Mouse (Mus musculus) erythroblast, embryonic 14.5 days (primary cell): Measurements from ENCODE around the gene Rnf44. TPM values are rescaled to one million over a fixed set of nuclear protein-coding genes. Genes with fewer than 3 reads are reported as not detected.
A peak's percentile ranks its signal among the peaks of the same experiment; 100 is the strongest.

Experiments
- H3K27me3 ChIP-seq: 2 replicates; pipeline ENCODE4 v1.6.1; 2012; ENCODE audit warnings: inconsistent platforms; ENCODE audit not compliant: control insufficient read depth
- H3K36me3 ChIP-seq: 2 replicates; pipeline ENCODE4 v1.6.1; 2012; ENCODE audit warnings: mild to moderate bottlenecking, inconsistent platforms; ENCODE audit not compliant: control insufficient read depth
- H3K4me1 ChIP-seq: 2 replicates; pipeline ENCODE4 v1.6.1; 2012; ENCODE audit warnings: inconsistent platforms; ENCODE audit not compliant: control insufficient read depth
- H3K4me3 ChIP-seq: replicated peaks from 2 replicates; pipeline ENCODE3; 2012; ENCODE audit warnings: moderate library complexity, mild to moderate bottlenecking, inconsistent platforms
- H3K9me3 ChIP-seq: 2 replicates; pipeline ENCODE4 v1.6.1; 2012; ENCODE audit warnings: low read length, inconsistent platforms, mixed read lengths; ENCODE audit not compliant: control insufficient read depth
- GATA1 ChIP-seq: IDR thresholded peaks from 2 replicates; pipeline ENCODE4 v1.6.1; 2012; ENCODE audit warnings: low read length, inconsistent platforms, mixed read lengths
- TAL1 ChIP-seq: IDR thresholded peaks from 3 replicates; pipeline ENCODE4 v1.6.1; 2012; ENCODE audit warnings: low read length, inconsistent platforms, mixed read lengths
- polyA plus RNA-seq: library from polyadenylated mRNA; stranded (reverse); fragments of >175 nt; gene quantifications from 2 replicates; pipeline ENCODE4 v1.2.3, GENCODE M21; 2012

Rnf44 gene
- polyA plus RNA-seq, 1 experiment: 23.6 TPM

GRCm38 (mm10) chr13:54690151-54690740 is 3.5 kb downstream of the Rnf44 start:
- Histone ChIP-seq H3K9me3 (no peaks in the 10 kb centered on the region), H3K4me3 (peak overlapping the region; percentile 16), H3K36me3 (peaks cover 34% of the 10 kb centered on the region), H3K4me1 (peaks cover 86% of the 10 kb centered on the region), H3K27me3 (no peaks in the 10 kb centered on the region)
- no peak for TF ChIP-seq GATA1
- no peak for TF ChIP-seq TAL1

DNA sequence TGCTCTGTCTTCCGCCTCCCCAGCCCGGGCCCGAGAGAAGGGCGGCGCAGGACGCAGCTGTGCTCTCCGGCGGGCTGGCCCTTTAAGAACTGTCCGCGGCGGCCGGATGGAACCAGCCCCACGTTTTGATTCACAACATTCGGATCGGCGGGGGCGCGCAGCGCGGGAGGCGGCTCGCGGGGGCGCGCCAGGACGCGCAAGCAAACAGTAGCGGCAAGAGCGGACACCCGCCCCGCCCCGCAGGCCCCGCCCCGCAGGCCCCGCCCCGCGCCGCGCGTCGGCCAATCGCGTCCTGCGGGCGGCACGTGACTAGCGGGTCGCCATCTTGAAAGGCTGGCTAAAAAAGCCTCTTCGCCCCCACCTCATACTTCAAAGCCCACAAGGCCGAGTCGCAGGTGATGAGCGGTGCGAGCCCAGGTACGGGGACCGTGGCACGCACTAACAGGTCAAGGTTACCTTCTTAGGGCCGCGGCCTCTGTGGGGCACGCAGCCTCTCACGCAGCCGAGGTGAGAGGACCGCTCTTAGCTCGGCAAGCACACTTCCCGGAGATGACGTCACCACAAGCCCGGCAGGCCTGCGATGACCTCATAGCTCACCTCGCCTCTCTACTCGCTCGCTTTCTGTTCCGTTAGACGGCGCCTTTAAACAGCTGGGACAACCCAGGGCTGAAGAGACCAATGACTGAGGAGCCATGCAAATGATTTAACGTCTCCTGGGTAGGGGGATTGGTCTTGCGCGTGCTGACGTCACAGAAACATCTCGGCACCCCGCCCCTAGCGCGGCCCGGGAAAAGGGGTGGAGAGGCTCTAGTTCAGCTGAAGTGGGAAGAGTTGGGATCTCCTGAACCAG is 5.9 kb downstream of the Rnf44 start:
- Histone ChIP-seq H3K27me3 (no peaks in the 10 kb centered on the region), H3K36me3 (peaks cover 59% of the 10 kb centered on the region), H3K9me3 (no peaks in the 10 kb centered on the region), H3K4me3 (peak overlapping the region; percentile 92), H3K4me1 (peaks cover 95% of the 10 kb centered on the region)
- TF ChIP-seq GATA1: no peak
- no peak for TF ChIP-seq TAL1

- Histone ChIP-seq H3K9me3 (no peaks in the 10 kb centered on the region), H3K4me1 (peaks cover 95% of the 10 kb centered on the region), H3K27me3 (no peaks in the 10 kb centered on the region), H3K4me3 (peak overlapping the region; percentile 92), H3K36me3 (peaks cover 60% of the 10 kb centered on the region)
- no peak for TF ChIP-seq TAL1
- TF ChIP-seq GATA1: no peak
Measured at GRCm38 (mm10) chr13:54687096-54687495, 6.6 kb downstream of the Rnf44 start.

DNA sequence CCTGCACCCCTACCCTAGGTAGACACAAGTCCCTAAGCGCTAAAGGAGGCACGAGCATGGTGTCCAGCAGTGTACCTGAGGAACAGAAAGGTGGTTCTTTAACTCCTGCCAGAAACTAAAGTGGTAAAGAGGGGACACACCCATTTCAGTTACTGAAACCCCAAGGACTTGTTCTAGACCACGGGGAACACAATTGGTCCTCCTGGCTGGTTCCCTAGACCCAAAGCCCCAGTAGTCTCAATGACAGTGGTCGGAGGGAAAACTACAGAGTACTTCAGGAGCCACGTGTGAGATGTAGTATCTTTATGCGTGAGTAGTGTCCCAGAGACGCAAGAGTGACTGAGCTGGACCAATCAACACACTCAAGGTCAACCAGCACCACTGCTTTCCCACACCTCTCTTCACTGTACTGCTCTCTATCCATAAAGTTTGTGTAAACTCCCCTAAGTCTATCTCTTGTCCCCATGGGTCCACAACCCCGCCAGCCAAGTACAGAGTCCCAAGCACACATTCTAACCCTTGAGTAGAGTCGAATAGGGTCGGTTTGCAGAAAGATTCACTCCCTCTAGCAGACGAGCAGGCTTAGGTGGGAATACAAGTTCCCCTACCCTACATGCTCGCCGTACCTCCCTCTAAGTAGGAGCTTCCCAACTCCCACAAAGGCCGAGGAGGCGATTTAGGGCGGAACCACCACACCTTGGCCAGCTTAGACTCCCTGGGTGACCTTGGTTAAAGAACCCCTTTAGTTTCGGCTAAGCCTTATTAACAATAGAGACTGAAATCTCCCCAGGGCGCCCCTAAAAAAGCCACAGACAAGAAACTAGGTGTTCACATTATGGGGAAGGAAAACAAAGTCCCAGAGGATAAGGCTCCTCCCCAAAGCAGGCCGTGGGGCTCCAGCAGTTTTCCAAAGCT is 7.3 kb downstream of the Rnf44 start:
- H3K36me3 ChIP-seq: peaks cover 61% of the 10 kb centered on the region
- TF ChIP-seq TAL1: no peak
- no peak for TF ChIP-seq GATA1

GRCm38 (mm10) chr13:54685174-54685573 is 8.5 kb downstream of the Rnf44 start:
- H3K9me3 ChIP-seq: no peaks in the 10 kb centered on the region
- TF ChIP-seq GATA1 (no peak), TAL1 (no peak)
- H3K4me1 ChIP-seq: peaks cover 95% of the 10 kb centered on the region
- peak overlapping the region; percentile 92 for H3K4me3 ChIP-seq
- peaks cover 61% of the 10 kb centered on the region for H3K36me3 ChIP-seq
- no peaks in the 10 kb centered on the region for H3K27me3 ChIP-seq

More for the DNA sequence above, 7.3 kb downstream of the Rnf44 start:
- H3K9me3 ChIP-seq: no peaks in the 10 kb centered on the region
- H3K4me3 ChIP-seq: peak overlapping the region; percentile 92
- peaks cover 95% of the 10 kb centered on the region for H3K4me1 ChIP-seq
- H3K27me3 ChIP-seq: no peaks in the 10 kb centered on the region

GRCm38 (mm10) chr13:54684140-54684896 is 9.4 kb downstream of the Rnf44 start:
- Histone ChIP-seq H3K36me3 (peaks cover 68% of the 10 kb centered on the region), H3K4me3 (no peak overlapping the region), H3K27me3 (no peaks in the 10 kb centered on the region), H3K9me3 (no peaks in the 10 kb centered on the region), H3K4me1 (peaks cover 94% of the 10 kb centered on the region)
- TF ChIP-seq TAL1 (no peak), GATA1 (no peak)

GRCm38 (mm10) chr13:54683301-54683700 is 10.4 kb downstream of the Rnf44 start:
- Histone ChIP-seq H3K27me3 (no peaks in the 10 kb centered on the region), H3K36me3 (peaks cover 78% of the 10 kb centered on the region), H3K4me3 (no peak overlapping the region), H3K4me1 (peaks cover 93% of the 10 kb centered on the region), H3K9me3 (no peaks in the 10 kb centered on the region)
- no peak for TF ChIP-seq TAL1

DNA sequence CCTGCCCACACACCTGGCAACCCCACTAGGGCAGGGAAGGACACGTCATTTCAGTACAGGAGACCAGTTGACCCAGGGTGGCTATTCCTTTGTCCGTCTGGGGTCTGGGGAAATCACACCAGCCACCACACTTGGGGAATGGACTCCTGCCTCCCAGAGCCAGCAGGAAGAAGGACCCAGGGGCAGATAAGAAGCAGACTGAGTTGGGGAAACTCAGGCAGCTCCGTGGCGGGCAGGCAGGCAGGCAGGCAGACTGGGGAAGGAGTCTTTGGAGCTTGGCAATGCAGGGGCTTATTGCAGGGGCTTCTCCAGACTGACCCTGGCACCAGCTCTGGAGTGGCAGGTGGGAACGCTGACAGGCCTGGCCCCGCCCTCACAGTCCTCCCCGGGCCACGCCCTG is 12.4 kb downstream of the Rnf44 start:
- no peaks in the 10 kb centered on the region for H3K9me3 ChIP-seq
- H3K4me3 ChIP-seq: peak overlapping the region; percentile 64
- peaks cover 92% of the 10 kb centered on the region for H3K36me3 ChIP-seq
- peaks cover 81% of the 10 kb centered on the region for H3K4me1 ChIP-seq
- TF ChIP-seq GATA1 (peak; percentile 31), TAL1 (no peak)
- no peaks in the 10 kb centered on the region for H3K27me3 ChIP-seq
